Mouse (Mus musculus) megakaryocyte progenitor cell, adult 5-6 weeks (primary cell): Measurements from ENCODE around the gene Slf2. TPM values are rescaled to one million over a fixed set of nuclear protein-coding genes. Genes with fewer than 3 reads are reported as not detected.

Experiments
- ATAC-seq: replicated peaks from 2 replicates; pipeline ENCODE4 v1.8.0; 2016; ENCODE audit warnings: mild to moderate bottlenecking, moderate TSS enrichment, inconsistent platforms; ENCODE audit not compliant: poor library complexity
- total RNA-seq, 2 experiments: library from RNA; stranded (forward) in 1 of 2; stranded (reverse) in 1 of 2; fragments of 157-497, 149-512 nt in 1 of 2; fragments of 200-1000 nt in 1 of 2; gene quantifications; 2 replicates each; pipeline versions ENCODE4 v1.2.3 to v1.2.4; 2015 to 2017

Slf2 gene
- total RNA-seq, 2 experiments from 2014 or later, result 34.7 to 35.4 TPM

GRCm38 (mm10) chr19:44907851-44908690 lies 22.9 kb upstream of the Slf2 start:
- no peak for ATAC-seq

DNA sequence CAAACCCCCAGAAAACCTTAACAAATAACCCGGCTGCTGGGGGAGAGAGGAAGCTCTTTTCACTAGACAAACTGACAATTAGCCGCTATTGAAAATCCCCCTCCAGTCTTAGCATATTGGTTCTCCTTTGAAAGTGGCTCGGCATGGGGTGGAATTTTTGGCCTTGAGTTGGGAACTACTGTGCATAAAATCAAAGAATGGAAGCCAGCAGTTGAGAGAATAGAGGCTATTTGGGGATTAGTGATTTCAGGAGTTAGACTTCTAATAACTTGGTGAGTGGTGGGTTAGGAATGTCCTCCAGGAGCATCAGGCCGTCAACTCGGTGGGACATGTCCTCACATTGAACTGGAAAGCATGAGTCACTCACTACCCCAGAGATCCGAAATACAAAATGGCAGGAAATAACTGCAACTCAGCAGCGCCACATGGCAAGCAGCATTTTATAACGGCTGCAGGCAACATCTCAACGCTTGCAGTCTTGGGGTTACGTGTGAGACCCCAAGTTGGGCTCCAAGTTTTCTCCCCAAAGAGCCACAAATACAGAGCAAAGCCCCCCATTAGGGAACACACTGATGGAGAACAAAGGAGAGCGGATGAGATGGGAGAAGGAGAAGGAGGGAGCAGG lies 22.0 kb upstream of the Slf2 start:
- no peak for ATAC-seq

- no peak for ATAC-seq
Observed at GRCm38 (mm10) chr19:44914481-44915249, 16.3 kb upstream of the Slf2 start.

DNA sequence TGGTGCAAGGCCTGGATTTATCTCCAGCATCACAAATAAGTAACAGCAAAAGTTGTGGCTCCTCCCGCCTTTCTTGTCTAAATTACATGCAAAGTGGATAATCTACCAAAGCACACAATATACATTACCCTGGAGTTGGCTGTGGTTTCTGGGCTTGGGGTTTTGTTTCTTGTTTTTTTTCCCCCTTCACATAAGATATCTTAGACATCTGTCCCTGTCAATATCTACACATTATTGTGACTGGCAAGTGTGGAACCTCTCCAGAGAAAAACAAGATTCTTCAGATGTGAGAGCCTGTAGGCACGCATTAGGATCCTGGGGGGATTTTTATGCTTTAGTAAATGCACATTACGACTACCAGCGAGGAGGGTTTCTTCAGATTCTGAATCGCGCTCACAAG lies 12.8 kb upstream of the Slf2 start:
- no peak for ATAC-seq

DNA sequence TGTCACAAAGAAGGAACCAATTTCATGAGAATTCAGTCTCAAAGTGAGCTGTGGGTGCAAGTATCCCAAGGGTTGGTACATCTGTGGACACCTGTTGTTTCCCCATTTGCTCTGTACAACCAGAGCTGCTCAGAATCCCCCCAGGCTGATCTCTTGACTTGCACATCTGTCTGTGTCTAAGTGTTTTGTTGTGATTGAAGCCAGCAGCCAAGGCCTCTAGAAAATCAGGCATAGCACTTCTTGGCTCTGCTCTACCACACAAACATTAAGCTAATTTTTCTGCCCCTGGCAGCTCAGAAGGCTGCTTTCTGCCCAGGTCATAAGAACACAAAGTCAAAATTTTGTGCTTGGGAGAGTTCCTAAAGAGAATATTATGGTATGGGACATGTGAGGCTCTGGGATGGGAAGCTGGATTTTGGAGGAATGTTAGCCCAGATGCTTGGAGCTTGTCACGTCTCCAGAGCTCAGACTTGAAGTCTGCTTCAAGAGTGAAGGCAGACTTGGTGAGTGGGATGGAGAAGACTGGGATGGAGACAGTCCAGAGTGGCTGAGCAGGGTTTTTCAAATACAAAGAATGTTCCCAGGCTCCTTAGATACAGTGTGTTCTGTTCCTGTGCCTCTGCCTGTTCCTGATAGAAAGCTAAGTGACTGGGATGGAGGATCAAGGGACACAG lies 9.3 kb upstream of the Slf2 start:
- no peak for ATAC-seq

GRCm38 (mm10) chr19:44922521-44922920 lies 8.4 kb upstream of the Slf2 start:
- ATAC-seq, result no peak

DNA sequence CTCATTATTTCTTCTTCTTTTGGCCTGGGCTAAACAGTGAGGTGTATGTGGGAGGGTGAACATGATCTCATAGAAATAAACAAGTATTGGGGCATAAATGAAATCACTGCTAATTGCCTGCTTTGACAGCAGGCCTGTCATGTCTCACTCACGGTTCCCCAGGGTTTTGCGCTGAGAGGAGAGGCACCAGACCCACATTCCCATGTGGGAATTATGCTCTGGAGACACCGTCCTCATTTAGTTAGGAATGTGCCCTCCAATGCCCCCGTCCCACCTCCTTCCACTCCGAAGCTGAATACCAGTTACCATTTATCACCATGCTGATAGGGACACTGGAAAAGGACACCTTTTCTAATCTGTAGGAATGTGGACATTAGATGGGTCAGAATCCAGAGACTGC lies 6.3 kb upstream of the Slf2 start:
- no peak for ATAC-seq

DNA sequence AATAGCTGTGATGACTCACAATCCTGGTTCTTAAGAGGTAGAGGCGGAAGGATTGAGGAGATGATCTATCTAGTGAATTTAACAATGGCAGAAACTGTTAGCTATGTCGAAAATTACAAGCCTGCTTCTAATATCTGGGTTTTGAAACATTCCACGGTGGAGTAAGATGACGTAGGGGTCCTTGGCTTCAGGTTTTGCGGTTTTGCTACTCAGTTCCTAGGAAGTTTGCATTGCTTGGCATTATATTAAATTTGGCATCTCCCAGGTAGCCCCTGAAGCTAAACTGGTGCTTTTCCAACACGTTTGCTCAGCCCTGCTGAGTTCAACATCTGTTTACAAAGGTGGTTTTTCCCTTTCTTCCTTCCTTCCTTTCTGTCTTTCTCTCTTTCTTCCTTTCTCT lies 4.2 kb upstream of the Slf2 start:
- no peak for ATAC-seq

GRCm38 (mm10) chr19:44927250-44927649 lies 3.7 kb upstream of the Slf2 start:
- ATAC-seq, result no peak

DNA sequence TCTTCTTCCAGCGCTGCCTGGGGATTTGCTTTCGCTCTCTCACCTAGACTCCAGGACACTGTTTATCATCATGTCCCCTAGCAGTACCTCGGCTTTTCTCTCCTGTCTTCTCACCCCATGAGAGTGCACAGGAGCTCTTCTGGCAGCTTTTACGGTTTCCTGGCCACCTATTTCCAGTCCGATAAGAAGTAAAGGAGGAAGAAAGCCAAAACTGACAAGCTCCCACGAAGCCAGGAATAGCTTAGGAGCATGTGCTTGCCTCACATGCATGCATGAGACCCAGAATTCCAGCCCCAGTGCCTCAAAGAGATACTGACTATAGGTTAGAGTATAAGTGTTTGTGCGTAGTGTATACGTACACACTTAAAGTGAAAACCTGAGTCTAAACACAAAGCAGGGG lies 2.8 kb upstream of the Slf2 start:
- no peak for ATAC-seq

GRCm38 (mm10) chr19:44929251-44929650 lies 1.7 kb upstream of the Slf2 start:
- no peak for ATAC-seq

- no peak for ATAC-seq
Observed at GRCm38 (mm10) chr19:44929663-44930062, 1.3 kb upstream of the Slf2 start.

- ATAC-seq, result no peak
Observed at GRCm38 (mm10) chr19:44930122-44930521, 829 bp upstream of the Slf2 start.

- ATAC-seq, result peak; percentile 75
Observed at GRCm38 (mm10) chr19:44931454-44931759, 456 bp downstream of the Slf2 start.

DNA sequence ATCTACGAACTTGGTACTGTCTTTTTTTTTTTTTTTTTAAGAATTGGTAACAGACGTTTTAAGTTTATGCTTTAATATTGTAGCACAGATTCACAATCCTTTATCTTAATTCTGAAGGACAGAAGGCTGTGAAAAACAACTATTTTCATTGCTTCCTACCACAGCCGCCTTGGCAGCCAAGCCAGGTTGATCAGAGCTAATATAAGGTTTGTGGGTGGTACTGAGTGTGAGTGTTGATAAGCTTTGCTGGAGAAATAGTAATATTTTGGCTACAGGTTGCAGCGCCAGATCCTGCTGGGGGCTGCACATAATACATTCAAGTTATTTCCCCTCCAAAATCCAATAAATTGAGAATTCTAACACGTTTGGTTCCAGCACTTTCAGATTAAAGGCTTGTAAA lies 1.1 kb downstream of the Slf2 start:
- no peak for ATAC-seq

DNA sequence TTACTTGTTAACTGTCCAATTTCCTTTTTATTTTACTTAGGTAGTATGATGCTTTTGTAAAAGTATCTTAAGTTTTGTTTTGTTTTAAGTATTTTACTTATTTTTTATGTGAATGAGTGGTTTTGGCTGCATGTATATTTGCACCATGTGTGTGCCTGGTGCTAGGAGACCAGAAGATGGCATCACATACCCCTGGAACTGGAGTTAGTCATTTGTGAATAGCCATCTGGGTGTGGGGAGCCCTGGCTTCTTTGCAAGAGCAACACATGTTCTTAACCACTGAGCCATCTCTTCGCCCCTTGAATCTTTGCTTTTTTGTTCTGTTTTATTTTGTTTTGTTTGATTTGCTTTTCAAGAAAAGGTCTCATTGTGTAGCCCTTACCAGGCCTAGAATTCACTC lies 2.2 kb downstream of the Slf2 start:
- ATAC-seq, result no peak

DNA sequence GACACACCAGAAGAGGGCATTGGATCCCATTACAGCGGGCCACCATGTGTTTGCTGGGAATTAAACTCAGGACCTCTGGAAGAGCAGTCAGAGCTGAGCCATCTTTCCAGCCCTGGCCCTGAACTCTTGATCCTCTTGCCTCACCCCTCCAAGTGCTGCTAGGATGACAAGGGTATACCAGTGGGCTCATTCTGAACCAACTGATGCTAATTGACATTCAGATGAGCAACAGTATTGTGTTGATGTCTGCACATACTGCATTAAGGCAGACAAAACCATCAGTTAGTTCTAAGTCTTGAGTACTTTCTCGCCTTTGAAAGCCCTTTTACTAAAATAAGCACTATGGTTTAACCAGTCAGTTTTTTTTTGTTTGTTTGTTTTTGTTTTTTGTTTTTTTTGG lies 28.7 kb downstream of the Slf2 start:
- ATAC-seq, result no peak

DNA sequence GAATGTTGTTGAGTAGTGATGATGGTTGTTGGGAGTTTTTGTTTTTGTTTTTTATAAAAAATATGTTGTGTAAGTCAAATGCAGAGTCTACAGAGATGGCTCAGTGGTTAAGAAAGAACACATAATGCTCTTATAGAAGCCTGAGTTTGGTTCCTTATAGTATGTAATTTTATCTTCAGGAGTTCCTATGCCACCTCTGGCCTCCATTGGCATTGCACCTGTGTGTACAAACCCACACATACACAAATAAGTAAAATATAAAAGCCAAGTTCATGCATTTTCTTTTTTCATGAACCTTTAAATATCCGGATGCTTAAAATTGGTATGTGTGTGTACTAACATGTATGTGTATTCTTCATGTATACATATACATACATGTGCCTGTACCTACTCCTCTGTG lies 35.0 kb downstream of the Slf2 start:
- ATAC-seq, result no peak

GRCm38 (mm10) chr19:44968329-44968728 lies 37.4 kb downstream of the Slf2 start:
- ATAC-seq, result no peak

DNA sequence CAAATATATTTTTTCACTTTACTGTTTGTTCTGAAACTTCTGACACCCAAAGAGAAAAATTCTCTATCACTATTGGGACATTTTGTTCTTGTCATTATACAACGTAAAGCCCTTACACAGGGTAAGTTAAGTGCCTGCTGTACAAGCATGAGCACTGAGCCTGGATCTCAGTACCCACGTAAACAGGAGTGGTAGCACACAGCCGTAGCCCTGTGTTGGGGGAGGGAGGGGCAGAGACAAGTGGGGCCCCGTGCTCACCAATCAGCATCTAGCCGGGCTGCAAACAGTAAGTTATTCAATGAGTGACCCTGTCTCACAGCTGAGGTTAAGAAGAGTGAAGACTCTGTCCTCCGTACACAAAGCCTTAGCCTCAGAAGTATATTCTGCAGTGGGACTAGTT lies 45.7 kb downstream of the Slf2 start:
- ATAC-seq, result no peak

DNA sequence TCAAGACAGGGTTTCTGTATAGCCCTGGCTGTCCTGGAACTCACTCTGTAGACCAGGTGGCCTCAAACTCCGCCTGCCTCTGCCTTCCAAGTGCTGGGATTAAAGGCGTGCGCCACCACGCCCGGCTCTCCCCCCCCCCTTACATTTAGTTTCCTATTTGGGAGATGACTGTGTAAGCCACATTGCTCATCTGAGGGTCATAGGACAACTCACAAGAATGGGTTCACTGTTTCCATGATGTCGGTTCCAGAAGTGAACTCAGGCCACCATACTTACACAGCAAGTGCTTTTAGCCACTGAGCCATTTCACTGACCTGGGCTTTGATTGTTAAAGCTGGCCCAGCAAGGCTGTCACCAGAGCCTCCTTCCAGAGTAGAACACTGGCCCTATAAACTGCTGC lies 46.2 kb downstream of the Slf2 start:
- ATAC-seq, result no peak

DNA sequence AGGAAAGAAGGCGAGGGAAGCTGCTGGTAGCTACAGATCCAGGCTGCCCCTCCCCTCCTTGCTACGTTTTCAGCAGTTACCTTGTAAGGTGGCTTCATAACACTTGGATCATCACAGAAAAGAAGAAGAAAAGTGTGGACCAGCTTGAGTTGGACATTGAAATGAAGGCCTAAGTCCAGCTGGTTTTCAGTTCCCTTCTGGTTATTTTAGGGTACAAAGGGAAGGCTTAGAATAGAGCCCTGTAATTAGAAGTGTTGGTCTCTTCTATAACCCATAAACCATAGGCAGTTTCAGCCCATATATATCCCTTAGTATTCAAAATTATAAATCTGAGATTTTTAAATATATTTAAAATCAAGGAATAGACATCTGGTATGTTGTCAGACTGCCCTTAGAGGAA lies 49.8 kb downstream of the Slf2 start:
- no peak for ATAC-seq
